Mouse (Mus musculus): ENCODE measurements around the gene Smad1. TPM values are rescaled to one million over a fixed set of nuclear protein-coding genes. Genes with fewer than 3 reads are reported as not detected.

The Smad1 gene
- polyA plus RNA-seq, 1 experiment from 2014 or later, result 65.9 TPM

DNA sequence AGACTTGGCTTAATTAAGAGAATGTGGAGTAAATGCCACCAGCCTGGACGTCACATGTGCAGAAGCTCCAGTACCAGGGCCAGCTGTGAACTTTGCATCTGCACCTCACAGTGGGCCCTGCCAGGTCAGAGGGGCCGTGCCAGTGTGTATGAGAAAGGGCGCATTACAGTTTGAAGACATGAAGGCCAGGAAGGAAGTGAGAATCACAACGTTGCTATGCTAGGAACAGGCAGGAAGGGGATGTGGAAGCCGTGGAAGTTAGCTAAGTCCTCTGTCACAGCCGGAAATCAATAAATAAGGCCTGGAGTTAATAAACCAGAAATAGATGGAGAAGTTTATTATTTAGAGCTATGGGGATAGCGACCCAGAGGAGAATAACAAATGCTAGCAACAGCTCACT, 76.2 kb downstream of the Smad1 start:
- no peak overlapping the region for H3K4me2 ChIP-seq
- H3K9me3 ChIP-seq, result no peaks in the 10 kb centered on the region
- no peak for ATAC-seq (replicated peaks)
- 73% methylated on average over 7 of the region's 7 CpGs for WGBS
- no peak overlapping the region for H3K4me3 ChIP-seq
- H3K9ac ChIP-seq, result no peak overlapping the region
- no peaks in the 10 kb centered on the region for H3K36me3 ChIP-seq (replicated peaks)
- H3K4me1 ChIP-seq, result peaks cover 5% of the 10 kb centered on the region; the same call in 1 of the 2 replicates
- no peaks in the 10 kb centered on the region for H3K27me3 ChIP-seq (replicated peaks)
- no peak overlapping the region for H3K27ac ChIP-seq

DNA sequence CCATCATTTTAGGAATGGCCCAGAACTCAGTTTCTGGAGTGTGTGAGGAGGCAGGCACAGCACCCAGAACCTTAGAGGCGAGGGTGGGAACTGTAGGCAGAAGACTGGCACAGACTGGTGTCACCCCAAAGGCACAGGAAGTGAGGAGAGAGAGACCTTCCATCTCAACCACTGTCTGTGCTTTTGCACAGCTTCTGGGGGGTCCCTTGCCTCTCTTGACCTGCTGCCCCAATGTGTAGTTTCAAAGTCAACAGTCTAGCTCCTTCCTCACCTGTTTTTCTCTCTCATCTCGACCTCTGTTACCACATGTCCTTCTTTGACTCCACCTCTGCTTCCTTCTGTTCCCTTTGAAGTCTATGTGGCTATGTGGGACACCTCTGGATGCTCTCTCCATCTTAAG, 88.5 kb downstream of the Smad1 start:
- no peaks in the 10 kb centered on the region for H3K4me1 ChIP-seq
- H3K4me3 ChIP-seq, result no peak overlapping the region
- ATAC-seq (replicated peaks), result no peak
- no peak overlapping the region for H3K27ac ChIP-seq
- no peak overlapping the region for H3K4me2 ChIP-seq
- no peaks in the 10 kb centered on the region for H3K36me3 ChIP-seq (replicated peaks)
- no peaks in the 10 kb centered on the region for H3K27me3 ChIP-seq (replicated peaks)
- no peak overlapping the region for H3K9ac ChIP-seq
- 79% methylated on average over 2 of the region's 2 CpGs for whole genome bisulfite sequencing
- H3K9me3 ChIP-seq, result no peaks in the 10 kb centered on the region

DNA sequence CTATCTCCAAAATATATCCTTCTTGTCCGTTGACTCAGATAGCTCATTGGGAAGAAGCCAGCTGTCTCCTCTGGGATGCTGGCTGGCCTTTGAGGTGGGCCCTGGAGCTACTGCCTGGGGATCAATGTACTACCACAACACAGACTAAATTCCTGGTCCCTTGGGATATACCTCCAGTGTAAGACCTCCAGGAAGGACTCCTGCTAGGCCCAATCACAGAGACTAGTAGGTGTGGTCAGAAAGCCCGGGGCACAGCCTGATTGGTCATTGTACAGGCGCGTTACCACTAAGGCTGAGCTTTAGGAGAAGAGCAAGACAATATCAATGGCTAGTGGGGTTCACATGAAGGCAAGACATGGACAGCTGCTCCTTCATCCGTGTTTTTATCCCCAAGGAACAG, 93.4 kb downstream of the Smad1 start:
- Histone ChIP-seq H3K9ac (no peak overlapping the region), H3K36me3 (replicated peaks) (no peaks in the 10 kb centered on the region), H3K27ac (no peak overlapping the region), H3K4me3 (no peak overlapping the region), H3K4me2 (no peak overlapping the region), H3K27me3 (replicated peaks) (no peaks in the 10 kb centered on the region), H3K9me3 (no peaks in the 10 kb centered on the region), H3K4me1 (no peaks in the 10 kb centered on the region)
- 63% methylated on average over 5 of the region's 5 CpGs for WGBS
- ATAC-seq (replicated peaks), result no peak

DNA sequence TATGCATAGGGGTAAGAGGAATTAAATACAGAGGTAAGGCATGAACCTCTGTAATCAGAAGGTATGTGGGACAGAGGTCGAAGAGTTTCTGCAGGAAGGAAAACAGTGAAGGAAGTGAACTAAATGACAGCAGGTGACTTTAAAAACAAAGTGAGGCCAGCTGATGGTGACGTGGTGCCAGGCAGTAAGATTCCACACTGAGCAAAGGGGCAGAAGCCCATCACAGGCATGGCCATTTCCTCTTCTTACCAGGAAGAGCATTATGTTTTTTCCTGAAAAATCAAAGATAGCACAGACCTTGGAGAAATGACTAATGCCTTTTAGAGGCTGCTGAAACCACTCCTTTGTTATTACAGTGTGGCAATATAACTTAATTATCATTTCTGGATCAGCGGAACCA, 97.8 kb downstream of the Smad1 start:
- no peak overlapping the region for H3K4me3 ChIP-seq

DNA sequence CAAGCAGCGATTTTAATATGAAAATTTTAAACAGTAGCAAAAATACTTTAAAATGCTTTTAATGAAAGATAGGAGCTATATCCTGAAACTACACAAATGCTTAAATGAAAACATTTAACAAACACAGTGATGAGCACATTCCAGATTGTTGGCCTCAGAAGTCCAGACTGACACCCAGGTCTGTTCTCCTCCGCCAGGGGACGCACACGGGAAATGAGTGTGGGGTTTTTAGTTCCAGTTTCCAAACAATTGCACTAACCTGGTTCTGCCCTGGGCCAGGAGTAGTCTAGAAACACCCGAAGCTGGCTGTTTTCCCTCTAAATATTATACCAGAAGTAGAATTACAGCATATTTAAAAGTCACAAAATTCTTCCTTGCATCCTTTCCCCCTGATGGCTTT, 99.6 kb downstream of the Smad1 start:
- Histone ChIP-seq H3K4me1 (peaks cover 5% of the 10 kb centered on the region), H3K27ac (no peak overlapping the region), H3K9me3 (no peaks in the 10 kb centered on the region), H3K36me3 (replicated peaks) (no peaks in the 10 kb centered on the region), H3K9ac (no peak overlapping the region), H3K4me3 (no peak overlapping the region), H3K4me2 (no peak overlapping the region), H3K27me3 (replicated peaks) (no peaks in the 10 kb centered on the region)
- ATAC-seq (replicated peaks), result no peak
- 89% methylated on average over 5 of the region's 5 CpGs for WGBS

More for the DNA sequence above, 97.8 kb downstream of the Smad1 start:
- no peaks in the 10 kb centered on the region for H3K9me3 ChIP-seq
- H3K27ac ChIP-seq, result no peak overlapping the region
- ATAC-seq (replicated peaks), result no peak
- no peak overlapping the region for H3K9ac ChIP-seq
- H3K4me2 ChIP-seq, result no peak overlapping the region
- H3K36me3 ChIP-seq (replicated peaks), result no peaks in the 10 kb centered on the region
- no peaks in the 10 kb centered on the region for H3K27me3 ChIP-seq (replicated peaks)
- 81% methylated on average over 3 of the region's 3 CpGs for WGBS
- no peaks in the 10 kb centered on the region for H3K4me1 ChIP-seq

DNA sequence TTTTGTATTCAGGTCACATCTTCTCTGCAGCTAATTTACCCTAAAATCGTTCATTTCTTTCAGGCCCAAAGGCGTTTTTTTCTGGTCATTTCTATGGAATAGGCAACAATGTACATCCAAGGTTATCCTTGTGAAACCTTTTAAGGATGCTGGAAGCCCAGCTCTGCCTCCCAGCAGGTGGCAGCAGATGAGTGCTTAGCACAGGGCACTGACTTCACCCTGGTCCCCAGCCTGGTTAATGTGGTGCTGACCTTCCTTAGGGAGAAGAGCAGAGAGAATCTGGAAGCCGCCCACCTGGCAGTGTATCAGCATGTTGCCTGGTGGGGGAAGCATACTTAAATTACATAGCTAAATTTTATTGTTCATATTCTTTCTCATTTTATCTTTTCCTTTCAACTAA, 101.6 kb downstream of the Smad1 start:
- Histone ChIP-seq H3K27me3 (replicated peaks) (no peaks in the 10 kb centered on the region), H3K4me2 (no peak overlapping the region), H3K4me1 (peaks cover 17% of the 10 kb centered on the region), H3K4me3 (no peak overlapping the region), H3K27ac (no peak overlapping the region), H3K9ac (no peak overlapping the region), H3K36me3 (replicated peaks) (no peaks in the 10 kb centered on the region), H3K9me3 (no peaks in the 10 kb centered on the region)
- WGBS, result 32% methylated on average over 3 of the region's 3 CpGs
- ATAC-seq (replicated peaks), result no peak

- Histone ChIP-seq H3K9ac (peak overlapping the region; percentile 59), H3K4me3 (peak overlapping the region; percentile 77), H3K4me1 (peaks cover 27% of the 10 kb centered on the region), H3K9me3 (no peaks in the 10 kb centered on the region), H3K27me3 (replicated peaks) (no peaks in the 10 kb centered on the region), H3K4me2 (peak overlapping the region; percentile 93), H3K27ac (peak overlapping the region; percentile 97), H3K36me3 (replicated peaks) (no peaks in the 10 kb centered on the region)
- peak; percentile 68; the same call in 1 of the 2 replicates for ATAC-seq (replicated peaks)
- 14% methylated on average over 18 of the region's 18 CpGs for WGBS
These were observed 103.8 kb downstream of the Smad1 start for GRCm38 (mm10) chr8:79295276-79296105.

- Histone ChIP-seq H3K9me3 (no peaks in the 10 kb centered on the region), H3K4me1 (peaks cover 27% of the 10 kb centered on the region)
These were observed 104.6 kb downstream of the Smad1 start, which contains the start of gene Mmaa for GRCm38 (mm10) chr8:79294610-79295275. Gene Mmaa, minus strand, starts transcription at chr8:79294937.

DNA sequence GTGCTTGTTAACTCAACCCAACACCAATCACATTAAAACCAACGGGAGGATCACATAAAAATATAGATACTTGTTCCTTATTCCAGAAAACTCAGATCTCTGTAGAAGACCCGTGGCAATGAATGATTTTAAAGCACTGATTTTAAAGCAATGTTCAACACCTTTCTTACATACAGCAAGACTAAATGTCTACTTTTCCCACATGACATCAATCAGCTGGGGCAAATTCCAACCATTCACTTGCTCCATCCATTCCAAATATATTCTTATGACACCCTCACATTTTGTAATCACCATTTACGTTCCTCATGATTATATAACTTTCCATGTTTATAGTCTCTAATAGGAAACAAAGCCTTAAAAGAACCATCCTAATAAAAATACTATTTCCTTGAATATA, 105.5 kb downstream of the Smad1 start:
- H3K27ac ChIP-seq, result no peak overlapping the region
- peaks cover 27% of the 10 kb centered on the region for H3K4me1 ChIP-seq
- WGBS, result 59% methylated on average over 3 of the region's 3 CpGs
- H3K4me3 ChIP-seq, result peak overlapping the region; percentile 77
- H3K9ac ChIP-seq, result peak overlapping the region; percentile 90
- H3K27me3 ChIP-seq (replicated peaks), result no peaks in the 10 kb centered on the region
- ATAC-seq (replicated peaks), result no peak
- H3K4me2 ChIP-seq, result peak overlapping the region; percentile 93
- no peaks in the 10 kb centered on the region for H3K36me3 ChIP-seq (replicated peaks)
- H3K9me3 ChIP-seq, result no peaks in the 10 kb centered on the region

More at GRCm38 (mm10) chr8:79294610-79295275, 104.6 kb downstream of the Smad1 start, which contains the start of gene Mmaa:
- Histone ChIP-seq H3K27me3 (replicated peaks) (no peaks in the 10 kb centered on the region), H3K9ac (peak within 1 kb of the TSS; percentile 90), H3K4me3 (peak within 1 kb of the TSS; percentile 77), H3K36me3 (replicated peaks) (no peaks in the 10 kb centered on the region), H3K4me2 (peak within 1 kb of the TSS; percentile 93), H3K27ac (peak within 1 kb of the TSS; percentile 97)
- ATAC-seq (replicated peaks), result peak; percentile 98
- under 1% methylated on average over 74 of the region's 74 CpGs for WGBS

GRCm38 (mm10) chr8:79292712-79293264, 106.5 kb downstream of the Smad1 start:
- 0 out of 2 replicates have a peak overlapping the region, but pooled peaks have one; percentile 93 for H3K4me2 ChIP-seq
- H3K4me1 ChIP-seq, result peaks cover 27% of the 10 kb centered on the region
- H3K27ac ChIP-seq, result no peak overlapping the region
- no peaks in the 10 kb centered on the region for H3K9me3 ChIP-seq
- no peak overlapping the region for H3K4me3 ChIP-seq
- H3K36me3 ChIP-seq (replicated peaks), result no peaks in the 10 kb centered on the region
- H3K27me3 ChIP-seq (replicated peaks), result no peaks in the 10 kb centered on the region
- 85% methylated on average over 3 of the region's 3 CpGs for WGBS
- no peak for ATAC-seq (replicated peaks)
- no peak overlapping the region for H3K9ac ChIP-seq

- WGBS, result 75% methylated on average over 5 of the region's 5 CpGs
- ATAC-seq (replicated peaks), result no peak
- Histone ChIP-seq H3K9me3 (no peaks in the 10 kb centered on the region), H3K4me3 (no peak overlapping the region), H3K4me2 (no peak overlapping the region), H3K4me1 (peaks cover 22% of the 10 kb centered on the region), H3K36me3 (replicated peaks) (no peaks in the 10 kb centered on the region), H3K27me3 (replicated peaks) (no peaks in the 10 kb centered on the region), H3K27ac (no peak overlapping the region), H3K9ac (no peak overlapping the region)
These were observed 109.7 kb downstream of the Smad1 start for GRCm38 (mm10) chr8:79289592-79289991.

DNA sequence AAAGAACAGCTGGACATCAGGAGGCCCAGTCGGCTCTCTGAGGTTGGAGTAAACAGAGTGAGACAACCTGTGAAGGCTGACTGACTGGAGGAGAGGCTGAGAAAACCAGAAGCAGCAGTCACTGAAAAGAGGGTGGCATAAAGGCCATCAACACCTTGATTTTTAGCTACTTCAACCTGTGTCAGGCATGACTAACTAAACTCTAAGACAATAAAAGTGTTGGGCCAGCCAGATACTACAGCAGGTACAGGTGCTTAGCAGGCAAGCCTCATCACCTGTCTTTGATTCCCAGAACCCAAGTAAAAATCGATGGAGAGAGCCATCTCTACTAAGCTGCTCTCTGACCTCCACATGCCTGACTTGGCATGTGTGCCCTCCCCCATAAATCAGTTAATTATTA, 110.6 kb downstream of the Smad1 start:
- Histone ChIP-seq H3K9me3 (no peaks in the 10 kb centered on the region), H3K27ac (no peak overlapping the region), H3K4me1 (peaks cover 20% of the 10 kb centered on the region), H3K9ac (no peak overlapping the region), H3K36me3 (replicated peaks) (no peaks in the 10 kb centered on the region), H3K27me3 (replicated peaks) (no peaks in the 10 kb centered on the region), H3K4me3 (no peak overlapping the region), H3K4me2 (no peak overlapping the region)
- no peak for ATAC-seq (replicated peaks)
- WGBS, result 63% methylated on average over 2 of the region's 2 CpGs

Data from midbrain, embryonic 15.5 days (tissue).